Mouse (Mus musculus): ENCODE data around the gene Tsr1. TPM values are rescaled to one million over a fixed set of nuclear protein-coding genes. Genes with fewer than 3 reads are reported as not detected.
A peak's percentile ranks its signal among the peaks of the same experiment; 100 is the strongest.

Tsr1 gene
- polyA plus RNA-seq, 1 experiment from 2014 or later: 19.2 TPM

DNA sequence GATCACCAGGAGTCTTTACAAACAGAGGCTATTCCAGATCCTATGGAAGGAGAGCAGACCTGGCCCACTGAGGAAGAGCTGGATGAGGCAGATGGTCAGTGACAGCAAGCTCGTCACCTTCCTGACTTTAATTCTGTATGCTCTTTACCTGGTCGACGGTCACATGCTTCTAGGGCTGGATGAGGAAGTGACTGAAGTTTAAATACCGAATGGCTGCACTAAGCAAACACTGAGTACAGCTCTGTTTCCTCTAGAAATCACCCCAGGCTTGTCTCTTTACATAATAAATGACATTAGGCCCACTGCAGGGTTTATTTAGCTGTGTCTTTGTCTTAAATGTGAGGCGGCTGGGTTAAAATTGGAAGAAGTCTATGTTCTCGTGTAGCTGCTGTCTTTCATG, 3.7 kb downstream of the Tsr1 start:
- H3K9ac ChIP-seq: no peak overlapping the region
- no peak overlapping the region for H3K27ac ChIP-seq
- no peaks in the 10 kb centered on the region for H3K9me3 ChIP-seq (replicated peaks)
- peaks cover 14% of the 10 kb centered on the region for H3K4me1 ChIP-seq (replicated peaks)
- WGBS: 86% methylated on average over 6 of the region's 6 CpGs
- H3K4me2 ChIP-seq: no peak overlapping the region
- no peak for ATAC-seq (replicated peaks; ENCODE audit: insufficient number of reproducible peaks, insufficient read depth, low FRiP score, low read depth)
- no peaks in the 10 kb centered on the region for H3K27me3 ChIP-seq
- H3K36me3 ChIP-seq: peaks cover 66% of the 10 kb centered on the region
- no peak overlapping the region for H3K4me3 ChIP-seq

DNA sequence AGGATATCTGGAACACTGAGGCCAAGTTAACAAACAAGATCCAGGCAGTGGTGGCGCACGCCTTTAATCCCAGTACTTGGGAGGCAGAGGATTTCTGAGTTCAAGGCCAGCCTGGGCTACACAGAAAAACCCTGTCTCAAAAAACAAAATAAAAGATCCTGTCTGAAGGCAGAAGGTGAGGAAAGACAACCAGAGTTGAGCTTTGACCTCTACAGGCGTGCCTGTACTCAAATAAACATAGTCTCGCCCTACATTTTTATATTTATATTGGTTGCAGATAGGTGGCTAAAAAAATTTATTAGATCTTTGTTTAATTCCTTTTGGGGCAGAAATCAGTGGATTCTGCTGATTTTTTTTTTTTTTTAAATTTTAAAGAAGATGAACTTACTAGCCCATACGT, 4.5 kb downstream of the Tsr1 start:
- Histone ChIP-seq H3K27me3 (no peaks in the 10 kb centered on the region), H3K4me3 (no peak overlapping the region), H3K27ac (no peak overlapping the region), H3K4me2 (no peak overlapping the region), H3K4me1 (replicated peaks) (peaks cover 10% of the 10 kb centered on the region), H3K9ac (no peak overlapping the region), H3K9me3 (replicated peaks) (no peaks in the 10 kb centered on the region), H3K36me3 (peaks cover 74% of the 10 kb centered on the region)
- no peak for ATAC-seq (replicated peaks; ENCODE audit: insufficient number of reproducible peaks, insufficient read depth, low FRiP score, low read depth)
- 89% methylated on average over 5 of the region's 5 CpGs for WGBS

DNA sequence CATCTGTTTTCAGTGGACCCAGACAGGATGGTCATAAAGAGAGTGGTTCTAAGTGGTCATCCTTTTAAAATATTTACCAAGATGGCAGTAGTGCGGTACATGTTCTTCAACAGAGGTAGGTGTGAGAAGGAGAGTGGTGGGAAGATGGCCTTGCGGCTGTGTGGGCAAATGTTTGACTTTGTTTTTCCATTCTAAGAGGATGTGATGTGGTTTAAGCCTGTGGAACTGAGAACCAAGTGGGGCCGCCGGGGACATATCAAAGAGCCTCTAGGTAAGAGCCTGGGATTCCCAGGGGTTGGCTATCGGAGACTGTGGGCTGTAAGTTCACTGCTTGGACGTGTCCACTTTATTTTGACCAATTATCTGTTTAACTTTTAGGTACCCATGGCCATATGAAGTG, 10.0 kb downstream of the Tsr1 start:
- no peaks in the 10 kb centered on the region for H3K9me3 ChIP-seq (replicated peaks)
- no peaks in the 10 kb centered on the region for H3K4me1 ChIP-seq (replicated peaks)
- no peak for ATAC-seq (replicated peaks; ENCODE audit: insufficient number of reproducible peaks, insufficient read depth, low FRiP score, low read depth)
- no peak overlapping the region for H3K4me2 ChIP-seq
- H3K9ac ChIP-seq: no peak overlapping the region
- peaks cover 76% of the 10 kb centered on the region for H3K36me3 ChIP-seq
- H3K4me3 ChIP-seq: no peak overlapping the region
- WGBS: 94% methylated on average over 6 of the region's 6 CpGs
- H3K27me3 ChIP-seq: no peaks in the 10 kb centered on the region
- H3K27ac ChIP-seq: no peak overlapping the region

DNA sequence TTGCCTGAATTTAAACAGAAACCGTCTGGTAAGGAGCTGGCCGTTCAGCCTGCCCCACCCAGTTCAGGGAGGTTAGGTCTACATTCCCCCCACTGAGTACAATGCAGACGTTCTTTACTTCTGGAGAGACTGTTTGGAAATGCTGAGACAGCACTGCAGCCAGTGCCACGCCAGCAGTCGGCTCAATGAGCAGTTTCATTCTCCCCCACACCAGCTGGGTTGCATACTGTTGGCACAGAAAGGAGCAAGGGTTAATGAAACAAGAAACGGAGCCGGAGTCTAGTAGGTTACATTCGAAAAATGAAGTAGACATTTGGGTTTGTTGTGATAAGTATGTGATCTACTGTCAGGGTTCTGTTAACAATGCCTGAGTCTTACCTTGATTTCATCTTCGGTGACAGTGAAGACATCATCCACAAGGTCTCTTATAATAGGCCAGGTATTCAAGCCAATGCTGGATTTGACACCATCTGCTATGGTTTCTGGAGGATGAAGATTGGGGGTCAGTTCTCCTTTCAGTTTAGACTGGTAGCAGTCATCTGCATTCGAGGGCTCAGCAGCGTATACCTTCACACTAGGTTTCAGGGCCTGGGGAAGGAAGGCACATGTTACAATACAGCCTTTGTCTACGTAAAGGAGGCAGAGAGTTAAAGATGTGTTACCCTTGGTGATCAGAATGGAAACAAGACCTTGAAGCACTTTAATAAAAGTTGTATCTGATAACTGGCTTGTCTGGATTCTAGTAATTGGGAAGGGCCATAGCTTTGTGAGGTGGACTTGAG, 10.9 kb downstream of the Tsr1 start:
- Histone ChIP-seq H3K4me3 (no peak overlapping the region), H3K9me3 (replicated peaks) (no peaks in the 10 kb centered on the region), H3K4me2 (no peak overlapping the region), H3K27ac (no peak overlapping the region), H3K36me3 (peaks cover 66% of the 10 kb centered on the region), H3K9ac (no peak overlapping the region), H3K4me1 (replicated peaks) (no peaks in the 10 kb centered on the region), H3K27me3 (no peaks in the 10 kb centered on the region)
- ATAC-seq (replicated peaks; ENCODE audit: insufficient number of reproducible peaks, insufficient read depth, low FRiP score, low read depth): no peak
- 78% methylated on average over 12 of the region's 12 CpGs for WGBS

DNA sequence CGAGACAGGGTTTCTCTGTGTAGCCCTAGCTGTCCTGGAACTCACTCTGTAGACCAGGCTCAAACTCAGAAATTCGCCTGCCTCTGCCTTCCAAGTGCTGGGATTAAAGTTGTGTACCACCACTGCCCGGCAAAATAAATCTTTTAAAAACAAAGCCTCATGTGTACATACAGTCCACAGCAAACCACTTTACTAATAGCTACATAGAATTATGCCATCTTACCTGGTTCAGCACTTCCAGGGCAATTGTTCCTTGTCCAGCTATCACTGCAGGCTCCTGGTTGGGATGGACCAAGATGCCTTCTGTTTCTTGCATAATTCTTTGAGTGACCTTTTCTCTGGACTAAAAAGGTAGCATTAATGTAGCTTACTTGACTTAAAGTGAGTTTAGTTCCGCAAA, 12.1 kb downstream of the Tsr1 start:
- Histone ChIP-seq H3K9me3 (replicated peaks) (no peaks in the 10 kb centered on the region), H3K4me3 (no peak overlapping the region), H3K9ac (no peak overlapping the region), H3K4me1 (replicated peaks) (no peaks in the 10 kb centered on the region), H3K4me2 (no peak overlapping the region), H3K36me3 (peaks cover 54% of the 10 kb centered on the region), H3K27me3 (no peaks in the 10 kb centered on the region), H3K27ac (no peak overlapping the region)
- no peak for ATAC-seq (replicated peaks; ENCODE audit: insufficient number of reproducible peaks, insufficient read depth, low FRiP score, low read depth)
- 95% methylated on average over 4 of the region's 4 CpGs for WGBS

DNA sequence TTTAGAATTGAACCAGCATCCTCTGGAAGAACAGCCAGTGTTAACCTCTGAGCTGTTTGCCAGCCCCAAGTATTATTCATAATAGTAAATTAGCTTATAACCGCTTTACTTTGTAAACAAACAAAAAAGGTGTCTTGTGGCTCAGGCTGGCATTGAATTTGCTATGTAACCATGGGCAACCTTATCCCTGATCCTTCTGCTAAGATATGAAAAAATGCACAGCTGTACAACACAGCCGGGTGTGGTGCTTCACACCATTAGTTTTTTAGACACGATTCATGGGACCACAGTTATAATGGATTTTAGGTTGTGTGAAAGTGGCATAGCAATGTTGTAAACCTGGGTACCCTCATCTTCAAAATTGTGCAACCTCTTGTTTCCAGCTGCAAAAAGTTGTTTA, 14.6 kb downstream of the Tsr1 start:
- ATAC-seq (replicated peaks; ENCODE audit: insufficient number of reproducible peaks, insufficient read depth, low FRiP score, low read depth): no peak
- no peaks in the 10 kb centered on the region for H3K9me3 ChIP-seq (replicated peaks)
- peaks cover 8% of the 10 kb centered on the region for H3K4me1 ChIP-seq (replicated peaks)
- peaks cover 35% of the 10 kb centered on the region for H3K36me3 ChIP-seq
- H3K9ac ChIP-seq: no peak overlapping the region
- no peak overlapping the region for H3K4me2 ChIP-seq
- no peak overlapping the region for H3K4me3 ChIP-seq
- 78% methylated on average over 3 of the region's 3 CpGs for WGBS
- no peak overlapping the region for H3K27ac ChIP-seq
- H3K27me3 ChIP-seq: no peaks in the 10 kb centered on the region

DNA sequence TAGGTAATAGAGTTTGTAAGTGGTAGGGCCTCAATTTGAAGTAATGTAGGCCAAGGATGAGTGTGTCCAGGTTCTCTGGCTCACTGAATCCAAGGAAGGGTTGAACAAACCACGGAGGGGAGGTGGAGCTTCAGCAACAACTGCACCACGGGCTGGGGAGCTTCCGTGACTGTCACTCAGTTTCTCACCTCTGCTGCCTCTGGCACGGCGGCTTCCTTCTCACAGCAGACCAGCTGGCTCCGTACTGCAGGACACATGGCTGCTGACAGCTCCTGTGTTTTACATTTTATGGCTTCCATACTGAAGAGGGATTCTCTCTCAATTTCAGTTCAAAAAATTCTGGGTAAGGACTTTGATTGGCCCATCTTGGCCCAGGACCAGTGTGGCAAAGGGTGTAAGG, 21.4 kb downstream of the Tsr1 start:
- Histone ChIP-seq H3K9ac (no peak overlapping the region), H3K4me1 (replicated peaks) (peaks cover 9% of the 10 kb centered on the region), H3K27me3 (no peaks in the 10 kb centered on the region), H3K4me3 (no peak overlapping the region), H3K9me3 (replicated peaks) (no peaks in the 10 kb centered on the region), H3K36me3 (peaks cover 16% of the 10 kb centered on the region), H3K27ac (no peak overlapping the region), H3K4me2 (no peak overlapping the region)
- WGBS: 72% methylated on average over 6 of the region's 6 CpGs
- no peak for ATAC-seq (replicated peaks; ENCODE audit: insufficient number of reproducible peaks, insufficient read depth, low FRiP score, low read depth)

DNA sequence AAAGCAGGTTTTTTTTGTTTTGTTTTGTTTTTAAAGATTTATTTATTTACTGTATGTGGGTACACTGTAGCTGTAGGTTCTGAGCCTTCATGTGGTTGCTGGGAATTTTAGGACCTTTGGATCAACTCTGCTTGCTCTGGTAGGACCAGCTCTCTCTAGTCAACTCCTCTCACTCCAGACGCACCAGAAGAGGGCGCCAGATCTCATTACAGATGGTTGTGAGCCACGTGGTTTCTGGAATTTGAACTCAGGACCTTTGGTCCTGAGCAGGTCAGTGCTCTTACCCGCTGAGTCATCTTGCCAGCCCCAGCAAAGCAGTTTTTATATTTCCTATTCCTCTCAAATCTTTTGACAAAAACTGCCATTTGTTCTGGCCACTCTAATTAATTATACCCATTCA, 26.3 kb downstream of the Tsr1 start:
- 59% methylated on average over 4 of the region's 4 CpGs for WGBS
- ATAC-seq (replicated peaks; ENCODE audit: insufficient number of reproducible peaks, insufficient read depth, low FRiP score, low read depth): no peak

DNA sequence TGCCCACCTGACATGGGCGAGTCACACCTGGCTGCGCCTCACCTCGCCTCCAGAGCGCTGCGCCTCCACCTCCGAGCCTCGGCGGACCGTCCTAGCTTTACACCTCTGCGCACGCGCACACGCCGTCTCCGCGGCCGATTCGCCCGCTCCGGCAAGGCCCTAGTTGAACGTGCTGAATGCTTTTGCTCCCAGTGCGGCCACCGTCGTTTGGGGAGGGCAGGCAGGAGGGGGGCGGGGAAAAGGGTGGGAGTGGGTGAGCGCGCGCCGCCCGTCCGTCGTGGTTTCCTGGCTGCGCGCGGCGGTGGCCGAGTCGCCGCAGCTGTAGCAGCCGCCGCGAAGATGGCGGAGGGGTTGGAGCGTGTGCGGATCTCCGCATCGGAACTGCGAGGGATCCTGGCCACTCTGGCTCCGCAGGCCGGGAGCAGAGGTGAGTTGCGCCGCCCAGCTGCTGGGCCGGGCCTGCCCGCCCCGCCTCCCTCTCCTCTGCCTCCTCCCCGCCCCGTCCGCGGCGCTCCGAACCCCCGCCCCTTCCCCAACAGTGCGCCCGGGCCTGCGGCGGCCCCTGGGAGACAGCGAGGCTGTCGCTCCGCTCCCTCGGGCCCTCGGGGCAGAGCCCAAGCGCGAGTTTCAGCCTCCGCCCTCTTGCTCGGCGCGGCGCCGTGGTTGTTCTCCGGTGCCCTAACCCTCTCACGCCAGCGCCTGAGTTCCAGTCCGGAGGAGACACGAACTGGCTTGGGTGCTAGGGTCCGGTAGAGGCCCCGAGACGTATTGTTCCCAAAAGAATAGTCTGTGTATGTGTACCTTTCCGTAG, 27.9 kb downstream of the Tsr1 start, which contains the start of the genes Smg6 and Srr:
TSS of gene Smg6 (plus strand) at position 247 of the 811 bp plus-strand sequence.
TSS of gene Srr (minus strand) at position 372 of the 811 bp plus-strand sequence.
- Histone ChIP-seq H3K27me3 (no peaks in the 10 kb centered on the region), H3K9ac (peak within 1 kb of the TSS; percentile 96), H3K9me3 (replicated peaks) (no peaks in the 10 kb centered on the region), H3K4me2 (peak within 1 kb of the TSS; percentile 71), H3K4me3 (peak within 1 kb of the TSS; percentile 98), H3K36me3 (peaks cover 6% of the 10 kb centered on the region), H3K27ac (peak within 1 kb of the TSS; percentile 99), H3K4me1 (replicated peaks) (peaks cover 20% of the 10 kb centered on the region)
- peak; percentile 96 for ATAC-seq (replicated peaks; ENCODE audit: insufficient number of reproducible peaks, insufficient read depth, low FRiP score, low read depth)
- WGBS: under 1% methylated on average over 83 of the region's 88 CpGs

More for the DNA sequence above, 26.3 kb downstream of the Tsr1 start:
- no peak overlapping the region for H3K27ac ChIP-seq
- no peaks in the 10 kb centered on the region for H3K27me3 ChIP-seq
- H3K4me1 ChIP-seq (replicated peaks): peaks cover 20% of the 10 kb centered on the region
- no peak overlapping the region for H3K9ac ChIP-seq
- H3K4me3 ChIP-seq: no peak overlapping the region
- no peak overlapping the region for H3K4me2 ChIP-seq
- H3K9me3 ChIP-seq (replicated peaks): no peaks in the 10 kb centered on the region
- peaks cover 3% of the 10 kb centered on the region; the same call in 1 of the 2 replicates for H3K36me3 ChIP-seq

DNA sequence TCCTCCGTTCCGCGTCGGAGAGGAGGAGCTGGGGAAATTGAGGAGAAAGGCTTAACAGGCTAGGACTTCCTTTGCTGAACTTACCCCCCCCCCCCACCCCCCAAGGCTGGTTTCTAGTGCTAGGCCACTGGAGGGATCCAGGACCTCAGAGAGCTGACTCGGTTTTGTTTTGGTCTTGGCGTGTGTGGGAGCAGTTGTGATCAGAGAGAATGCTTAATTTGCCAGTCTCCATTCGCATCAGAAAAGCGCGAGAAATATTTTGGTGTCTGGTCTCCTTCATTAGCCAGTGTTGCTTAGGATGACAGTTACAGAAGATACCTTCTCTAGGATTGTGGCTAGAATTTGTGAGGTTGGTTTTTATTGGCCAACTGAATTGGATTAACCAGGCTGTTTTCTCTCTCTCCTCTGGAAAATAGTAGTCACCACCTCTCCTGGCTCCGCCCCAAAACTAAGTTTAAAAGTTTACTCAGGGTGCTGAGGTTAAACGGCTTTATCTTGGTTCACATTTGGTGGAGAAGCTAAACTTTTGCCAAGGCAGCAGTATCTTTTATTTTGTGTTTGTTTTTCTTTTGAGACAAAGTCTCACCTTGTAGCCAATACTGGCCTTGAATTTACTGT, 28.6 kb downstream of the Tsr1 start:
- Histone ChIP-seq H3K4me2 (peak overlapping the region; percentile 71), H3K4me3 (peak overlapping the region; percentile 98), H3K4me1 (replicated peaks) (peaks cover 20% of the 10 kb centered on the region), H3K9ac (peak overlapping the region; percentile 96), H3K27ac (peak overlapping the region; percentile 99), H3K27me3 (no peaks in the 10 kb centered on the region), H3K9me3 (replicated peaks) (no peaks in the 10 kb centered on the region), H3K36me3 (peaks cover 6% of the 10 kb centered on the region)
- 2% methylated on average over 11 of the region's 11 CpGs for WGBS
- ATAC-seq (replicated peaks; ENCODE audit: insufficient number of reproducible peaks, insufficient read depth, low FRiP score, low read depth): no peak

DNA sequence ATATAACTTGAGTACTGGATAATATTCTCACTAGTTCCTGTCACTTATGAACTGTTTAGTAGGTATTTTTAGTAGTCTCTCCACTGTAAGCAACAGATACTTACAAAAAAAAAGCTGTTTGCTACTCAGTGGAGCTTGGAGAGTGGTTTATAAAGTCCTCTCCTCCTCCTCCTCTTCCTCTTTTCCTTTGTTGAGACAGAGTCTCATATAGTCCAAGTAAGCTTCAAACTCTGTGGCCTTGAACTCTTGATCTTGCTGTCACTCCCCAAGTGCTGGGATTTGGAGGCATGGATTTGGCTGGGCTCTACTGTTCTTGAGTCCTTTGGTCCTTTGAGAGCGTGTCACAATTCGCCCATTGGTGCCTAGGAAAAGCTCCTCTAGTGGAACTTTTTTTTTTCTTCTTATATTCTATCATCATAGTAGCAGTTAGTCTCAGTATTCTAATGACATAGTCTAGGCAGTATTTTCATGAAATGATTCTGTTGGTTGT, 29.4 kb downstream of the Tsr1 start:
- Histone ChIP-seq H3K36me3 (peaks cover 9% of the 10 kb centered on the region), H3K4me3 (peak overlapping the region; percentile 98; the same call in 1 of the 2 replicates), H3K4me1 (replicated peaks) (peaks cover 20% of the 10 kb centered on the region), H3K27ac (peak overlapping the region; percentile 27; the same call in 1 of the 2 replicates), H3K9ac (peak overlapping the region; percentile 96; the same call in 1 of the 2 replicates), H3K4me2 (peak overlapping the region; percentile 71), H3K27me3 (no peaks in the 10 kb centered on the region), H3K9me3 (replicated peaks) (no peaks in the 10 kb centered on the region)
- WGBS: 89% methylated on average over 2 of the region's 2 CpGs
- ATAC-seq (replicated peaks; ENCODE audit: insufficient number of reproducible peaks, insufficient read depth, low FRiP score, low read depth): no peak
